Mouse (Mus musculus): ENCODE results near the gene Gm17577.
"Not testable (repeated sequence)": the region's sequence is repeated elsewhere in the genome, so short reads cannot be mapped to it uniquely, and the experiment has no call there.

Gene Gm17577

GRCm38 (mm10) chrX:123246807-123247206, at the start of gene Gm17577:
Gene Gm17577 (minus strand): TSS chrX:123246907.
- not testable (repeated sequence) for DNase-seq (ENCODE audit: extremely low read depth, low read depth, low spot score)

GRCm38 (mm10) chrX:123222381-123222780, 24.3 kb downstream of the Gm17577 start, which contains the start of gene Srsx:
Gene Srsx (minus strand): TSS chrX:123222481.
- not testable (repeated sequence) for DNase-seq (ENCODE audit: extremely low read depth, low read depth, low spot score)

Measured in fat pad, adult 2 months (tissue).